21 mouse cellular contexts compared by ENCODE assay signal in genomic region chr2:45475996-45476395, GRCm38 (mm10).
"Had no signal": no experiment of that assay in that cellular context is flagged by ENCODE, and none has a peak within 500 bp of the region (broad histone marks: within the 10 kb centered on the region; RNA-seq: fewer than 3 reads in every experiment).

No protein-coding gene starts in this region.

- H3K27me3 ChIP-seq: lung, embryonic 15.5 days; midbrain, embryonic 12.5 days; neural tube, embryonic 13.5 days; neural tube, embryonic 15.5 days; stomach, embryonic 15.5 days had no signal

- DNase-seq: liver, postnatal 0 days; lung, adult 2 months; lung, postnatal 14 days; lung, postnatal 36 days; midbrain, embryonic 14.5 days; retina, postnatal 1 day; right cerebral cortex, adult 18-20 months; right cerebral cortex, postnatal 25 days; right cerebral cortex, postnatal 4 days; spleen, adult 18-20 months; thymus, adult 2 months; thymus, postnatal 25 days; thymus, postnatal 4 days had no signal

- H3K36me3 ChIP-seq: lung, embryonic 15.5 days; midbrain, embryonic 10.5 days; midbrain, embryonic 12.5 days; neural tube, embryonic 13.5 days; neural tube, embryonic 15.5 days; stomach, embryonic 15.5 days had no signal

- ATAC-seq: liver, postnatal 0 days; lung, postnatal 0 days; midbrain, embryonic 16.5 days had no signal
